Mouse (Mus musculus) brain, adult 2 months (tissue): ENCODE data around the gene Plin4.
A peak's percentile ranks its signal among the peaks of the same experiment; 100 is the strongest.
"Not testable (repeated sequence)": the region's sequence is repeated elsewhere in the genome, so short reads cannot be mapped to it uniquely, and the experiment has no call there.

Experiments
- DNase-seq: peaks from one replicate; pipeline ENCODE4 v3.0.0; 2011; ENCODE audit warnings: low read depth, low spot score

Plin4 gene

GRCm38 (mm10) chr17:56126175-56126574, 16.6 kb upstream of the Plin4 start:
- DNase-seq: no peak

GRCm38 (mm10) chr17:56125276-56125630, 15.7 kb upstream of the Plin4 start:
- DNase-seq: no peak

GRCm38 (mm10) chr17:56124377-56125275, 15.0 kb upstream of the Plin4 start:
- peak; percentile 78 for DNase-seq

- DNase-seq: no peak
Measured at GRCm38 (mm10) chr17:56123681-56124340, 14.2 kb upstream of the Plin4 start.

- DNase-seq: no peak
Measured at GRCm38 (mm10) chr17:56123161-56123560, 13.6 kb upstream of the Plin4 start.

GRCm38 (mm10) chr17:56121826-56122225, 12.2 kb upstream of the Plin4 start, which contains the start of gene Lrg1:
TSS of gene Lrg1 (minus strand) at chr17:56122001.
- no peak for DNase-seq

GRCm38 (mm10) chr17:56119981-56120880, 10.6 kb upstream of the Plin4 start:
- peak; percentile 34 for DNase-seq

- DNase-seq: no peak
Measured at GRCm38 (mm10) chr17:56119431-56119830, 9.8 kb upstream of the Plin4 start.

GRCm38 (mm10) chr17:56117251-56117710, 7.7 kb upstream of the Plin4 start, which contains the start of gene Plin5:
TSS of gene Plin5 (minus strand) at chr17:56117596.
- peak; percentile 52 for DNase-seq

GRCm38 (mm10) chr17:56116193-56116592, 6.6 kb upstream of the Plin4 start:
- no peak for DNase-seq

GRCm38 (mm10) chr17:56112743-56113142, 3.1 kb upstream of the Plin4 start:
- DNase-seq: no peak

GRCm38 (mm10) chr17:56111864-56112263, 2.3 kb upstream of the Plin4 start:
- DNase-seq: peak; percentile 87

GRCm38 (mm10) chr17:56111021-56111420, 1.4 kb upstream of the Plin4 start:
- no peak for DNase-seq

GRCm38 (mm10) chr17:56110571-56110970, 968 bp upstream of the Plin4 start:
- no peak for DNase-seq

- DNase-seq: peak; percentile 84
Measured at GRCm38 (mm10) chr17:56108334-56109044, 1.1 kb downstream of the Plin4 start.

GRCm38 (mm10) chr17:56107736-56108135, 1.9 kb downstream of the Plin4 start:
- peak; percentile 24 for DNase-seq

- DNase-seq: no peak
Measured at GRCm38 (mm10) chr17:56106981-56107380, 2.6 kb downstream of the Plin4 start.

GRCm38 (mm10) chr17:56106436-56106835, 3.2 kb downstream of the Plin4 start:
- DNase-seq: not testable (repeated sequence)

GRCm38 (mm10) chr17:56104821-56105220, 4.8 kb downstream of the Plin4 start:
- not testable (repeated sequence) for DNase-seq

GRCm38 (mm10) chr17:56103465-56104285, 5.9 kb downstream of the Plin4 start:
- DNase-seq: no peak
